Comparison of ENCODE assay signal across 28 mouse cellular contexts in genomic region chr4:140794678-140795077, GRCm38 (mm10). TPM values are rescaled to one million over a fixed set of nuclear protein-coding genes. Genes with fewer than 3 reads are reported as not detected.
"Had no signal": no experiment of that assay in that cellular context is flagged by ENCODE, and none has a peak within 500 bp of the region (broad histone marks: within the 10 kb centered on the region; RNA-seq: fewer than 3 reads in every experiment).

No protein-coding gene starts in this region.

- ATAC-seq: hindbrain, embryonic 16.5 days; inflammation-experienced regulatory T-cells, adult 6 months; intestine, embryonic 16.5 days; liver, postnatal 0 days had no signal

- H3K36me3 ChIP-seq: limb, embryonic 12.5 days; limb, embryonic 15.5 days; neural tube, embryonic 13.5 days had no signal

- H3K27ac ChIP-seq: limb, embryonic 12.5 days; limb, embryonic 15.5 days; liver, embryonic 14.5 days; neural tube, embryonic 13.5 days had no signal

- H3K4me3 ChIP-seq: limb, embryonic 12.5 days; limb, embryonic 15.5 days; neural tube, embryonic 13.5 days had no signal

- DNase-seq: kidney, adult 18-20 months; kidney, adult 9 months; kidney, postnatal 14 days; kidney, postnatal 4 days; left cerebral cortex, postnatal 4 days; liver, postnatal 0 days; midbrain, embryonic 14.5 days; retina, postnatal 1 day; right cerebral cortex, postnatal 25 days; thymus, postnatal 25 days had no signal

- H3K27me3 ChIP-seq: limb, embryonic 15.5 days; neural tube, embryonic 13.5 days had no signal

- H3K9ac ChIP-seq: limb, embryonic 12.5 days; limb, embryonic 15.5 days; liver, embryonic 14.5 days; liver, postnatal 0 days; neural tube, embryonic 13.5 days had no signal

- H3K4me2 ChIP-seq: limb, embryonic 12.5 days; limb, embryonic 15.5 days; liver, embryonic 11.5 days; midbrain, embryonic 11.5 days; neural tube, embryonic 13.5 days had no signal

- H3K4me1 ChIP-seq: neural tube, embryonic 13.5 days had no signal

- H3K9me3 ChIP-seq: limb, embryonic 12.5 days; limb, embryonic 15.5 days; neural tube, embryonic 13.5 days had no signal

RNA-seq across cellular contexts. Expression of gene Padi3, which starts 15.8 kb away (rescaled TPM):
- total RNA-seq: layer of hippocampus, adult 18-20 months; layer of hippocampus, postnatal 14 days; left cerebral cortex, adult 8-10 months; left cerebral cortex, postnatal 4 days; midbrain, postnatal 0 days; neutrophil, adult 5-6 weeks had no signal
- polyA plus RNA-seq: inflammation-experienced regulatory T-cells, adult 6 months; midbrain, embryonic 11.5 days; midbrain, embryonic 14.5 days; midbrain, postnatal 0 days; neural tube, embryonic 13.5 days had no signal

RNA-seq across cellular contexts. Expression of gene Padi4, which starts 20.6 kb away (rescaled TPM):
- total RNA-seq: layer of hippocampus, adult 18-20 months; layer of hippocampus, postnatal 14 days; left cerebral cortex, postnatal 14 days; left cerebral cortex, postnatal 4 days; midbrain, postnatal 0 days had no signal
- polyA plus RNA-seq: limb, embryonic 12.5 days had no signal

RNA-seq across cellular contexts. Expression of gene Padi1, which starts 50.9 kb away (rescaled TPM):
- total RNA-seq: layer of hippocampus, adult 18-20 months; layer of hippocampus, postnatal 14 days; left cerebral cortex, postnatal 14 days had no signal
- polyA plus RNA-seq: hindbrain, embryonic 16.5 days; midbrain, postnatal 0 days had no signal

RNA-seq across cellular contexts. Expression of gene Padi6, which starts 52.2 kb away (rescaled TPM):
- total RNA-seq: megakaryocyte progenitor cell, adult 5-6 weeks; megakaryocyte-erythroid progenitor cell, adult 5-6 weeks; midbrain, postnatal 0 days had no signal
- polyA plus RNA-seq: hindbrain, embryonic 16.5 days; inflammation-experienced regulatory T-cells, adult 6 months; kidney, embryonic 16.5 days; limb, embryonic 12.5 days; limb, embryonic 15.5 days; liver, embryonic 11.5 days; liver, embryonic 14.5 days; liver, postnatal 0 days; midbrain, embryonic 11.5 days; midbrain, embryonic 14.5 days; neural tube, embryonic 13.5 days had no signal
